Mouse (Mus musculus): ENCODE results near the gene Cyp4a30b. TPM values are rescaled to one million over a fixed set of nuclear protein-coding genes. Genes with fewer than 3 reads are reported as not detected.

Gene Cyp4a30b
- polyA plus RNA-seq, 1 experiment from 2014 or later: 1.00 TPM

- Histone ChIP-seq H3K4me3 (ENCODE audit: low read length) (no peak overlapping the region), H3K9ac (replicated peaks; ENCODE audit: low read length) (no peak overlapping the region), H3K4me2 (replicated peaks; ENCODE audit: low read depth, low read length) (no peak overlapping the region), H3K4me1 (ENCODE audit: insufficient read depth, low read length) (no peaks in the 10 kb centered on the region), H3K27ac (ENCODE audit: low read length) (no peak overlapping the region), H3K36me3 (ENCODE audit: insufficient read depth, low read length) (no peaks in the 10 kb centered on the region), H3K9me3 (ENCODE audit: low read length) (no peaks in the 10 kb centered on the region), H3K27me3 (ENCODE audit: insufficient read depth, low read length) (no peaks in the 10 kb centered on the region)
- no peak for ATAC-seq (ENCODE audit: low FRiP score, low TSS enrichment)
- WGBS: 76% methylated on average over 4 of the region's 4 CpGs
These were observed 67.0 kb downstream of the Cyp4a30b start for GRCm38 (mm10) chr4:115519444-115519843.

Other genes starting within 250 kb of the Cyp4a30b start
- gene Cyp4a29, start 210.5 kb upstream of the Cyp4a30b start, polyA plus RNA-seq (2015; fragmentation: Nextera tagmentation; extraction: Ambion mirVana): not detected in 2 replicates
- gene Cyp4a12a, start 153.6 kb upstream of the Cyp4a30b start, polyA plus RNA-seq (2015; fragmentation: Nextera tagmentation; extraction: Ambion mirVana): 0.12 and 0.29 TPM in 2 replicates
- 1.1 and 1.2 TPM in 2 replicates for gene Cyp4a12b, start 41.0 kb upstream of the Cyp4a30b start, polyA plus RNA-seq (2015; fragmentation: Nextera tagmentation; extraction: Ambion mirVana)
- 0.40 and 0.47 TPM in 2 replicates for gene Cyp4a14, start 43.5 kb downstream of the Cyp4a30b start, polyA plus RNA-seq (2015; fragmentation: Nextera tagmentation; extraction: Ambion mirVana)
- gene Cyp4a10, start 65.7 kb downstream of the Cyp4a30b start, polyA plus RNA-seq (2015; fragmentation: Nextera tagmentation; extraction: Ambion mirVana): 3.0 and 3.1 TPM in 2 replicates
- 41.3 and 57.4 TPM in 2 replicates for gene Cyp4a31, start 111.0 kb downstream of the Cyp4a30b start, polyA plus RNA-seq (2015; fragmentation: Nextera tagmentation; extraction: Ambion mirVana)
- gene Cyp4a32, start 148.4 kb downstream of the Cyp4a30b start, polyA plus RNA-seq (2015; fragmentation: Nextera tagmentation; extraction: Ambion mirVana): not detected in 2 replicates
- 7.9 and 8.8 TPM in 2 replicates for gene Cyp4b1, start 195.1 kb downstream of the Cyp4a30b start, polyA plus RNA-seq (2015; fragmentation: Nextera tagmentation; extraction: Ambion mirVana)

All from kidney, embryonic 16.5 days (tissue).